Mouse (Mus musculus) liver, embryonic 14.5 days (tissue): ENCODE data around the gene Ints3.

ENCODE experiments used
- CTCF ChIP-seq: IDR thresholded peaks from 2 replicates; pipeline ENCODE4 v1.5.1; 2016; ENCODE audit warnings: antibody characterized with exemption, low read depth, control low read depth
- EP300 ChIP-seq: IDR thresholded peaks from 2 replicates; pipeline ENCODE4 v1.6.1; 2016; ENCODE audit warnings: antibody characterized with exemption, low read depth

DNA sequence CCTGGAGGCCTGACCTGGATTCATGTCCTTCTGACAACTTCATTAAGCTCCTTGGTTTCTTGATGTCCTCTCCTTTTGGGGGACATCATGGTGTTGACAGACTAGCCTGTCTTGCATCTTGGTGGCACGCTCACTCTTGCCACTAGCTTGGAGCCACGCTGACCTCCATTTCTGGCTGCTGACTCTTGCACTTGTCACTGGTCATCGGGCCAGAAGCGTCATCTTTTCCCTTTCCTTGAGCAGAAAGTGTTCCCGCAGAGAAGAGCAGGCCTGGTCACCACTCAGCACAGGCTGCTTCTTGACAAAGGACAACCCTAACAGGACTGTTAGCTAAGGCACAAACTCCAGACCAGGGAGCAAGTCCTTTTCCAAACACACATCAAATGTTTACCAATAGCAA, 27.0 kb downstream of the Ints3 start:
- TF ChIP-seq CTCF (no peak), EP300 (no peak)
